Comparison of ENCODE assay signal across 8 mouse cellular contexts in genomic region chr2:122312722-122313417, GRCm38 (mm10). TPM values are rescaled to one million over a fixed set of nuclear protein-coding genes. Genes with fewer than 3 reads are reported as not detected.
DNase-seq lines count a peak whose midpoint lies in the region; ATAC-seq and TF ChIP-seq lines count a peak whose summit lies in the region.

No protein-coding gene starts in this region.

- DNase-seq in cerebellum, adult 11-12 months = no peak
- DNase-seq in c-Kit-positive CD71-positive TER-119-negative erythroid progenitor cells, embryonic 14.5 days (ENCODE audit: low read depth) = peak; percentile 48
- DNase-seq in forebrain, embryonic 11.5 days (ENCODE audit: low spot score) = peak; percentile 89
- peak; percentile 62 to 77 for DNase-seq in heart, postnatal 36 days
- DNase-seq in layer of hippocampus, postnatal 25 days (ENCODE audit: extremely low spot score in 1 of 2, low spot score in 1 of 2) = peak; percentile 42 to 82

- H3K27ac ChIP-seq in forebrain, embryonic 11.5 days (ENCODE audit: low read depth, low read length) = no peak overlapping the region
- no peak overlapping the region for H3K27ac ChIP-seq in small intestine, adult 2 months (ENCODE audit: insufficient read depth, low read depth, low read length)

- H3K4me3 ChIP-seq in forebrain, embryonic 11.5 days (ENCODE audit: low read depth, low read length) = no peak overlapping the region
- H3K4me3 ChIP-seq in small intestine, adult 2 months (ENCODE audit: low read depth, low read length) = peak overlapping the region; percentile 57

- H3K36me3 ChIP-seq in forebrain, embryonic 11.5 days (ENCODE audit: control insufficient read depth, insufficient read depth, low read length) = no peaks in the 10 kb centered on the region
- no peaks in the 10 kb centered on the region for H3K36me3 ChIP-seq in small intestine, adult 2 months (ENCODE audit: control insufficient read depth, insufficient read depth, low read length)

- no peaks in the 10 kb centered on the region for H3K9me3 ChIP-seq in forebrain, embryonic 11.5 days (ENCODE audit: control insufficient read depth, low read length)

- 0 out of 2 replicates have a peak, but pooled peaks have one; percentile 45 for ATAC-seq in cerebellum, adult (ENCODE audit: insufficient number of reproducible peaks, low FRiP score, low TSS enrichment)
- peak; percentile 63 for ATAC-seq in forebrain, embryonic 11.5 days (replicated peaks; ENCODE audit: low FRiP score)
- ATAC-seq in megakaryocyte progenitor cell, adult 5-6 weeks (replicated peaks; ENCODE audit: poor library complexity) = peak; percentile 91

- no peaks in the 10 kb centered on the region for H3K4me1 ChIP-seq in forebrain, embryonic 11.5 days (replicated peaks; ENCODE audit: control insufficient read depth, insufficient read depth, low read length)
- H3K4me1 ChIP-seq in small intestine, adult 2 months (ENCODE audit: control insufficient read depth, insufficient read depth, insufficient read length, low read length) = peaks cover 7% of the 10 kb centered on the region

- WGBS in forebrain, embryonic 11.5 days = 5% methylated on average over 27 of the region's 27 CpGs
- WGBS in small intestine, adult 2 months = 1% methylated on average over 27 of the region's 27 CpGs

- TF ChIP-seq CTCF in small intestine, adult 2 months (IDR thresholded peaks at IDR 0.05; ENCODE audit: extremely low read depth, insufficient read length, insufficient replicate concordance, low read depth, low read length) = peak; percentile 75; the same call in 1 of the 2 replicates

- H3K9ac ChIP-seq in forebrain, embryonic 11.5 days (ENCODE audit: low read length) = no peak overlapping the region

- peak; percentile 5; the same call in 1 of the 2 replicates for TF ChIP-seq POLR2A in small intestine, adult 2 months (IDR thresholded peaks at IDR 0.05; ENCODE audit: low read depth, low read length)

- H3K4me2 ChIP-seq in forebrain, embryonic 11.5 days (ENCODE audit: low read depth, low read length, severe bottlenecking) = peak overlapping the region; percentile 39; the same call in 1 of the 2 replicates

- H3K27me3 ChIP-seq in forebrain, embryonic 11.5 days (ENCODE audit: control insufficient read depth, insufficient read depth, low read length) = peaks cover 20% of the 10 kb centered on the region
- peaks cover 5% of the 10 kb centered on the region; the same call in 1 of the 2 replicates for H3K27me3 ChIP-seq in small intestine, adult 2 months (ENCODE audit: control insufficient read depth, insufficient read depth, low read length)

- intact Hi-C loops in heart, postnatal 36 days (cut with DNase I) = no loop called here

RNA-seq across cellular contexts. Expression of gene Duoxa1, which starts 0.7 kb away (rescaled TPM):
- polyA plus RNA-seq in forebrain, embryonic 11.5 days (2014; fragmentation: Nextera tagmentation; extraction: Ambion mirVana) = not detected in 2 replicates
- under 1 TPM in 1 of 2 experiments, not detected in 1; 0.39 TPM for total RNA-seq in heart, postnatal 36 days (2021)
- total RNA-seq in layer of hippocampus, postnatal 25 days (2021) = not detected
- not detected in 2 replicates for total RNA-seq in megakaryocyte progenitor cell, adult 5-6 weeks (2015)
- total RNA-seq in megakaryocyte progenitor cell, adult 5-6 weeks (2017) = not detected in 2 replicates
- polyA plus RNA-seq in small intestine, adult 2 months (2012; rRNA removed) = 0.08 and 0.66 TPM in 2 replicates

RNA-seq across cellular contexts. Expression of gene Duox1, which starts 2.6 kb away (rescaled TPM):
- polyA plus RNA-seq in forebrain, embryonic 11.5 days (2014; fragmentation: Nextera tagmentation; extraction: Ambion mirVana) = 0.05 TPM in 1 of 2 replicates, not detected in the other
- under 1 TPM; 0.17 to 0.27 TPM for total RNA-seq in heart, postnatal 36 days (2021)
- total RNA-seq in layer of hippocampus, postnatal 25 days (2021) = not detected
- not detected in 2 replicates for total RNA-seq in megakaryocyte progenitor cell, adult 5-6 weeks (2015)
- not detected in 2 replicates for total RNA-seq in megakaryocyte progenitor cell, adult 5-6 weeks (2017)
- 0.11 and 0.16 TPM in 2 replicates for polyA plus RNA-seq in small intestine, adult 2 months (2012; rRNA removed)

RNA-seq across cellular contexts. Expression of gene Duoxa2, which starts 14.2 kb away (rescaled TPM):
- not detected in 2 replicates for polyA plus RNA-seq in forebrain, embryonic 11.5 days (2014; fragmentation: Nextera tagmentation; extraction: Ambion mirVana)
- not detected for total RNA-seq in heart, postnatal 36 days (2021)
- not detected for total RNA-seq in layer of hippocampus, postnatal 25 days (2021)
- not detected in 2 replicates for total RNA-seq in megakaryocyte progenitor cell, adult 5-6 weeks (2015)
- not detected in 2 replicates for total RNA-seq in megakaryocyte progenitor cell, adult 5-6 weeks (2017)
- polyA plus RNA-seq in small intestine, adult 2 months (2012; rRNA removed) = 33.7 and 324 TPM in 2 replicates

RNA-seq across cellular contexts. Expression of gene Duox2, which starts 14.6 kb away (rescaled TPM):
- not detected in 2 replicates for polyA plus RNA-seq in forebrain, embryonic 11.5 days (2014; fragmentation: Nextera tagmentation; extraction: Ambion mirVana)
- under 1 TPM; 0.35 to 0.47 TPM for total RNA-seq in heart, postnatal 36 days (2021)
- total RNA-seq in layer of hippocampus, postnatal 25 days (2021) = under 1 TPM in 1 of 2 experiments, not detected in 1; 0.07 TPM
- total RNA-seq in megakaryocyte progenitor cell, adult 5-6 weeks (2015) = not detected in 2 replicates
- total RNA-seq in megakaryocyte progenitor cell, adult 5-6 weeks (2017) = not detected in 2 replicates
- 13.5 and 133 TPM in 2 replicates for polyA plus RNA-seq in small intestine, adult 2 months (2012; rRNA removed)

RNA-seq across cellular contexts. Expression of gene Shf, which starts 56.1 kb away (rescaled TPM):
- polyA plus RNA-seq in forebrain, embryonic 11.5 days (2014; fragmentation: Nextera tagmentation; extraction: Ambion mirVana) = 5.2 and 6.9 TPM in 2 replicates
- 1 to 10 TPM; 5.0 to 6.1 TPM for total RNA-seq in heart, postnatal 36 days (2021)
- 10 to 100 TPM; 60.7 to 62.2 TPM for total RNA-seq in layer of hippocampus, postnatal 25 days (2021)
- 2.2 and 3.7 TPM in 2 replicates for total RNA-seq in megakaryocyte progenitor cell, adult 5-6 weeks (2015)
- 2.1 and 2.4 TPM in 2 replicates for total RNA-seq in megakaryocyte progenitor cell, adult 5-6 weeks (2017)
- 3.5 and 9.1 TPM in 2 replicates for polyA plus RNA-seq in small intestine, adult 2 months (2012; rRNA removed)
